Mouse (Mus musculus) forebrain, embryonic 12.5 days (tissue): ENCODE data around the gene Igf2bp1. TPM values are rescaled to one million over a fixed set of nuclear protein-coding genes. Genes with fewer than 3 reads are reported as not detected.
A peak's percentile ranks its signal among the peaks of the same experiment; 100 is the strongest.
"Not testable (repeated sequence)": the region's sequence is repeated elsewhere in the genome, so short reads cannot be mapped to it uniquely, and the experiment has no call there.

Experiments
- ATAC-seq: fragments of 200-750 bp; cut with Nextera tagmentation; 2 replicates; pipeline ENCODE4 v1.8.0; 2017; ENCODE audit warnings: moderate TSS enrichment; ENCODE audit not compliant: low FRiP score
- H3K27ac ChIP-seq: fragments of 300-500 bp; sonication (generic); 2 replicates; pipeline ENCODE4 v1.5.1; 2016; ENCODE audit warnings: mild to moderate bottlenecking
- H3K27me3 ChIP-seq: fragments of 300-500 bp; sonication (generic); 2 replicates; pipeline ENCODE4 v1.6.1; 2016; ENCODE audit warnings: mild to moderate bottlenecking
- H3K36me3 ChIP-seq: fragments of 300-500 bp; sonication (generic); replicated peaks from 2 replicates; pipeline ENCODE4 v1.6.1; 2016; ENCODE audit warnings: mild to moderate bottlenecking
- H3K4me1 ChIP-seq: fragments of 300-500 bp; sonication (generic); 2 replicates; pipeline ENCODE4 v1.6.1; 2016
- H3K4me2 ChIP-seq: fragments of 300-500 bp; sonication (generic); 2 replicates; pipeline ENCODE4 v1.6.1; 2016; ENCODE audit warnings: mild to moderate bottlenecking, moderate library complexity
- H3K4me3 ChIP-seq: fragments of 300-500 bp; sonication (generic); replicated peaks from 2 replicates; pipeline ENCODE4 v1.5.1; 2016; ENCODE audit warnings: mild to moderate bottlenecking
- H3K9ac ChIP-seq: fragments of 300-500 bp; sonication (generic); 2 replicates; pipeline ENCODE4 v1.6.1; 2016; ENCODE audit warnings: mild to moderate bottlenecking
- H3K9me3 ChIP-seq: fragments of 300-500 bp; sonication (generic); 2 replicates; pipeline ENCODE4 v1.6.1; 2016
- WGBS: fragments of 180-500 bp; shearing (Covaris S2); methylation state at CpG from one replicate; pipeline ENCODE4 v1.1.7; 2016; 5-methylcytosine and 5-hydroxymethylcytosine counted together
- polyA plus RNA-seq: library from polyadenylated mRNA; unstranded; fragments of >200 nt; fragmentation: Nextera tagmentation; extraction: Ambion mirVana; gene quantifications from 2 replicates; pipeline ENCODE4 v1.2.1, GENCODE M21; 2016

The Igf2bp1 gene
- polyA plus RNA-seq, 1 experiment from 2014 or later: 97.9 TPM

DNA sequence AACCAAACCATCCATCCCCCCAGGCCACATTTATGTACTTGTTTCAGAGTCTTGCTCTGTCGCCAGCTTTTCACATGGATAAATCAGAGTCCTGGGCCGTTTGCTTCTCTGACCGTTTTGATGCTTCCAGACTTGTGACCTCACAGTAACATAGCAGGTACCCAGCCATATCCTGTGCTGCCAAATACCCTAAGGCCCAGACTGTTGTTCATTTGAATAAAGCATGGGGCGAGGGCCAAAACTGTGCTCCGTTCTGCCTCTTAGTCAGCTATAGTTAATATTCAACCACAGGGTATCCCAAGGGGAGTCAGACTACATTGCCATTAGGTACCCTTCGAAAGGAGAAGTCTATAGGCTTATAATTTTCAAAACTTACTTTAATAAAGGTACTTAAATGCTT, 69.3 kb downstream of the Igf2bp1 start:
- no peak overlapping the region for H3K27ac ChIP-seq
- ATAC-seq: no peak
- no peaks in the 10 kb centered on the region for H3K36me3 ChIP-seq
- H3K4me3 ChIP-seq: no peak overlapping the region
- H3K4me2 ChIP-seq: no peak overlapping the region
- H3K9ac ChIP-seq: no peak overlapping the region
- H3K9me3 ChIP-seq: no peaks in the 10 kb centered on the region
- H3K4me1 ChIP-seq: no peaks in the 10 kb centered on the region
- no peaks in the 10 kb centered on the region for H3K27me3 ChIP-seq
- WGBS: 86% methylated on average over 6 of the region's 6 CpGs

DNA sequence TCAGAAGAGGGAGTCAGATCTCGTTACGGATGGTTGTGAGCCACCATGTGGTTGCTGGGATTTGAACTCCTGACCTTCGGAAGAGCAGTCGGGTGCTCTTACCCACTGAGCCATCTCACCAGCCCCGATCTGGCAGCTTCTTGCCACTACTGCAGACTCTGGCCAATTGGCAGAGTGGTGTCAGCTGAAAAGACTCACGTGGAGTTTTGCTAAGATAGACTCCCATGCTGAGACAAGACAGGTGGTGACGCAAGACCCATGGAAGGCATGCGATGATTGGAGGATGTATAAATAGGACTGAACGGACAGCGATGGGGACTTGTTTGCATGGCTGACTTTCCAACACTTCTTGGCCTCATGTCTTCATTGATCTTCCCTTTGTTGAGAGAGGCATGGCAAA, 73.6 kb downstream of the Igf2bp1 start:
- H3K9ac ChIP-seq, H3K4me1 ChIP-seq, H3K36me3 ChIP-seq, H3K9me3 ChIP-seq, H3K27ac ChIP-seq, H3K4me3 ChIP-seq, H3K27me3 ChIP-seq, H3K4me2 ChIP-seq, ATAC-seq: not testable (repeated sequence)
- 92% methylated on average over 8 of the region's 10 CpGs for WGBS

DNA sequence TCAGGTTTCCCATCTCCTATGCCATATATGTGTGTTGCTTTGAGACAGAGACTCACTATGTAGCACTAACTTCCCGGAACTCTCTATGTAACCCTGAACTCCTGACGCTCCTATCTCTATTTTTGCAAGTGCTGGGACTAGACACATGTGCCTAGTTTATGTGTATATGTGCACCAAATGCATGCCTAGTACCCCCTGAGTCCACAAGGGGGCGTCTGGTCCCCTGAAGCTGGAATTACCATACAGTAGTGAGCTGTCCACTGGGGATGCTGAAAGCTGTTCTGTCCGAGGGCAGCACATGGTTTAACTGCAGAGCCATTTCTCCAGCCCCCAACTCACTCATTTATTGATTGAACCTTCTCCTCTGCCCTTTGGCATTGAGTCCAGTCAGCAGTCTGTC, 79.3 kb downstream of the Igf2bp1 start:
- H3K27me3 ChIP-seq: peaks cover 16% of the 10 kb centered on the region
- WGBS: 81% methylated on average over 4 of the region's 4 CpGs
- H3K4me3 ChIP-seq: no peak overlapping the region
- H3K4me2 ChIP-seq: no peak overlapping the region
- no peak overlapping the region for H3K9ac ChIP-seq
- ATAC-seq: no peak
- H3K27ac ChIP-seq: no peak overlapping the region
- peaks cover 4% of the 10 kb centered on the region; the same call in 1 of the 2 replicates for H3K4me1 ChIP-seq
- H3K9me3 ChIP-seq: no peaks in the 10 kb centered on the region
- no peaks in the 10 kb centered on the region for H3K36me3 ChIP-seq

DNA sequence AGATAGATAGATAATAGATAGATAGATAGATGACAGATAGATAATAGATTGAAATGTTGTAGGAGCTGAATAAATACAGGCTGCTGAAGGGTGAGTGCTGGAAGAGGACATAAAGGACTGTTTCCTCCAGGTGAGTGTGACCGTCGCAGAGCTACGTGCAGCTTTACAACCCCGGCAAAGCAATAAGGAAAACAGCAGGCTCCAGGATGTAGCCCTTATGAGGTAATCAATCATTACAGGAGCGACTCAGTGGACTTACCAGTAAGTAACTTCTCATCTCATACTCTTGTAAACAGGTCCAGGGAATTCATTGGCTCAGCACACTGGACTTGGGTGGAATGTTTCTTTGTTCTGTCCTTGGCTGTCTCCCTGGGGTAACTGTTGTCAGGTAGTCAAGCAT, 79.8 kb downstream of the Igf2bp1 start:
- Histone ChIP-seq H3K4me1 (peaks cover 4% of the 10 kb centered on the region; the same call in 1 of the 2 replicates), H3K36me3 (no peaks in the 10 kb centered on the region), H3K9me3 (no peaks in the 10 kb centered on the region), H3K9ac (no peak overlapping the region), H3K4me3 (no peak overlapping the region), H3K27ac (no peak overlapping the region), H3K4me2 (no peak overlapping the region), H3K27me3 (peaks cover 16% of the 10 kb centered on the region)
- no peak for ATAC-seq
- 94% methylated on average over 5 of the region's 5 CpGs for WGBS

DNA sequence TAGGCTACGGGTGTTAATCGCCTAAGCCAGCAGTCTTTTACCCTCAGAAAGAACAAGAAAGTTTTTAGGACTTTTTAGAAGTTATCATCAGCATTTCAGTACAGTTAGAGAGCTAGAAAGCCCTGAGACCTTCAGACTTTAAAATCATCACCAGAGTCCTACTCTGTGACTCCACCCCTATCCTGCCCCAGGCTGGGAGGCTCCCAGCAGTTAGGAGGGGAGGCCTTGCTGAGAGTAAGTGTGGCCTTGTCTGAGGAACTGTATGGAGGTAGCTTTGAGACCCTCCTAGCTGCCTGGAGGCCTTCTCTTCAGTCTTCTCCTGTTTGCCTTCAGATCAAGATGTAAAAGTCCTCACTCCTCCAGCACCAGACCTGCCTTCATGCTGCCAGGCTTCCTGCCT, 81.5 kb downstream of the Igf2bp1 start:
- H3K4me3 ChIP-seq: no peak overlapping the region
- H3K4me2 ChIP-seq: no peak overlapping the region
- no peaks in the 10 kb centered on the region for H3K9me3 ChIP-seq
- no peaks in the 10 kb centered on the region for H3K36me3 ChIP-seq
- peaks cover 4% of the 10 kb centered on the region; the same call in 1 of the 2 replicates for H3K4me1 ChIP-seq
- H3K27ac ChIP-seq: no peak overlapping the region
- H3K27me3 ChIP-seq: peaks cover 23% of the 10 kb centered on the region
- no peak overlapping the region for H3K9ac ChIP-seq
- ATAC-seq: no peak
- 1% methylated on average over 2 of the region's 2 CpGs for WGBS

DNA sequence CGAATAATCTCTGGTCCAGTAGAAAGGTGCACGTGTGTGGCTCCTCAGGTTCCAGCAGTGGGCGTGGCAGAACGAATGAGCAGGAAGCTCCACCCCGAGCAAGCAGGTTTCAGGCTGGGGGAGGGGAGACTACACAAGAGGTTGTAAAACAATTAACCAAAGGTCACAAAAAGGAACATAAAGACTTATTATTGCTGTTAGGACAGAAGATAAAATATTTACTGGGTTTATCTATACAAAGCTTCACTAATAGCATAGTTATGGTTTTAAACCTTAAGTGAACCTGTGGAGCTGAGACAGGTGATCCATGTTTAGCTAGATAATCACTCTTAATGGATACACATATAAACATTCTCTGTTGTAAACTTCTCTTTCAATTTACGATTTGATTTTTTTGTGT, 82.3 kb downstream of the Igf2bp1 start:
- ATAC-seq: not testable (repeated sequence)
- peaks cover 28% of the 10 kb centered on the region for H3K27me3 ChIP-seq
- WGBS: 1% methylated on average over 4 of the region's 6 CpGs

DNA sequence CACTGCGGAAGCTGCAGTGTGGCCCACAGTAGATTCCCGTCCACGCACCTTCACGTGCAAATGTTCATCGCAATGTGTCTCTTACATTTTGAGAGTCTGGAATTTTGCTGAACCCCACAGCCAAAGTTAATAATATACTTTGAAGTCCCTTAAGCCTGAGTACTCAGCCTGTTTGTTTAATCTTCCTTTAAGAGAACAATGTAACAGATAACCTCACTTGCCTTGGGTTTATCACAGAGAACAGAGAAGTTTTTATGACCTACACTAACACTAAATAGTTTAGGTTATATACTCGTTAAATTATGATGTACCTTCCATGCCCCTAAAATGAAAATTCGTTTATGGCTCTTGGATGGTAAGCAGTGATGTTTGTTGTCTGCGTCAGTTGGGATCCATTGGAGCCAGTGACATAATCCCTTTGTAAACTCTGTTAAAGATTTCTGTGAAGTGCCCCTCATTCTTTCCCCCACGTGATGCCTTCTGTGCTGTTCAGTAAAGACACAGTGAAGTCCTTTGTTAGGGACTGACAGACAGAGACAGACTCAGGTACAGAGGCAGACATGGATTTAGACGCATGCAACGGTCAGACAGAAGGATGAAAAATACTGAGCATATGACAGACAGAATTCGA, 83.6 kb downstream of the Igf2bp1 start:
- Histone ChIP-seq H3K36me3 (no peaks in the 10 kb centered on the region), H3K4me3 (no peak overlapping the region), H3K9ac (no peak overlapping the region), H3K27me3 (peaks cover 42% of the 10 kb centered on the region), H3K4me2 (no peak overlapping the region), H3K27ac (no peak overlapping the region), H3K9me3 (no peaks in the 10 kb centered on the region), H3K4me1 (peaks cover 4% of the 10 kb centered on the region; the same call in 1 of the 2 replicates)
- WGBS: 57% methylated on average over 12 of the region's 12 CpGs
- ATAC-seq: no peak

More for the DNA sequence above, 82.3 kb downstream of the Igf2bp1 start:
- not testable (repeated sequence) for H3K4me1 ChIP-seq, H3K36me3 ChIP-seq, H3K4me2 ChIP-seq, H3K9ac ChIP-seq, H3K27ac ChIP-seq, H3K9me3 ChIP-seq, H3K4me3 ChIP-seq

DNA sequence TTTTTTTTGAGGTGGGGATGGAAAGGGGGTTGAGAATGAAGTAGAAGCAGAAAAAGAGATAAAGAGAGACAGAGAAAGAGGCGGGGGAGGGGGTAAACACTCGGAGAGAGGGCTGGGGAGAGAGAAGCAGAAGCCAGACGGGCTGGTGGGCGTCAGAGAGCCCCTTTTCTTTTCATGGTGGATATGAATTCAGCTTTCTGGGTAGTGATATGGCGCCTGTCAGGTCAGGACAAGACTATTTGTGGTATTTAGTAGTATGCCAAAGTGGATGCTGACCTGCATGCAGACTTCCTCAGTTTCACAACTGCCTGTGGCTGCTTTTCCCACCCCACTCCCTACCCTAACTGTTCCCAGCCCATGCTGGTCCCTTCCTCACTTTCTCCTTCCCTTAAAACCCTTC, 89.3 kb downstream of the Igf2bp1 start:
- Histone ChIP-seq H3K9ac (no peak overlapping the region), H3K36me3 (no peaks in the 10 kb centered on the region), H3K4me3 (no peak overlapping the region), H3K9me3 (no peaks in the 10 kb centered on the region), H3K27ac (no peak overlapping the region), H3K4me2 (no peak overlapping the region), H3K27me3 (peaks cover 80% of the 10 kb centered on the region), H3K4me1 (peaks cover 18% of the 10 kb centered on the region)
- WGBS: 0% methylated on average over 5 of the region's 5 CpGs
- ATAC-seq: no peak

DNA sequence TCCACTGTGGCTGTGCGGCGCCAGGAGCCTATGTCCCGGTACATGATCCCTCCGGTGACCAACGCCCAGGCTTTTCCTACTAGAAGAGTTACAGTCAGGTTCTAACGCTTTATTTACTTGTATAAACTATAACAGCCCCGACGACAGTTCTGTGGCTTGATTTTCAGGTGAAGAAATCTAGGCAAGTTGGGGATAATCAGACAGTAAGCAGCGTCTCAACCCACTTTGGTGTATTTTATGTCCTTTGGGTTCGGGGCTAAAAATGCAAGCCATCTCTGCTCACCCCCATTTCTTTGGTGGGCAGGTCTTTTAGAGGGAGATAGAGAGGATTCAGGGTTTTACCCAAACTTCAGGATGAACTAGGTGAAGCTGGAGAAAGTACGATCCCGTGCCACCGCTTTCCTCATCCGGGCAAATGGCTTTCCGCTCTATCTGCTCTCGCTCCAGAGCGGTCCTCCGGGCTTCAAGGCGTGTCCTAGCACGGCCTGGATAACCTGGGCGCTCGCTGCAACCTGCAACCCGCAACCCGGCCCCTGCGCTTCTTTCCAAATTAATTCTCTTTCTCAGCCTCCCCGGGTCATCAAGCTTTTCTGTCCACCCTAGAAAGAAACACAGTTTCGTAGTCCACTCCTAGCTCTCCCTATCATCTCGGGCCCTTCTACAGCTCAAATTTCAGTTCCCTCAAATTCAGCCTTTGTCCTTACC, 90.6 kb downstream of the Igf2bp1 start:
- Histone ChIP-seq H3K27ac (no peak overlapping the region), H3K27me3 (peaks cover 84% of the 10 kb centered on the region), H3K9me3 (no peaks in the 10 kb centered on the region), H3K4me2 (peak overlapping the region; percentile 42), H3K4me3 (peak overlapping the region; percentile 26), H3K4me1 (peaks cover 18% of the 10 kb centered on the region), H3K36me3 (no peaks in the 10 kb centered on the region), H3K9ac (0 out of 2 replicates have a peak overlapping the region, but pooled peaks have one; percentile 12)
- ATAC-seq: no peak
- WGBS: under 1% methylated on average over 28 of the region's 28 CpGs

DNA sequence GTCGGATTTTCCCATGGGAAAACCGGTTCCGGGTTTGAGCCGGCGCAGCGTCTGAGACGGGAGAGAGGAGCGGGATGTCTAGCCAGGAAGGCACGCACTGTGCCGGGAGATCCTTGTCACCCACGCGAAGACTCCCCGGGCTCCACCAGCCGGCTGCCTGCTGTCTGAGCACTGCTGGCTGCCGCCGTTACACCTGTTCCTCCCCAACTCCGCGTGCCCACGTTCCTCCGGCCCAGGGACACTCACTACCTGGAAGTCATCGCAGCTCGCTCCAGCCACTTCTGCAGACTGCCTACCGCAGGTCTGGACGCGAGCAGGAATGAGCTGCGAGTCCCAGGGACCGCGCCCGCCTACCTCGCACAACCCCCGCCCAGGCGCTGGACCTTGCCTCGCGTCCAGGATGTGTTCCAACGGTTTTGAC, 91.2 kb downstream of the Igf2bp1 start, which contains the start of gene B4galnt2:
TSS of gene B4galnt2 (minus strand) at position 321 of the 421 bp plus-strand sequence.
- H3K27ac ChIP-seq: no peak within 1 kb of the TSS
- H3K27me3 ChIP-seq: peaks cover 86% of the 10 kb centered on the region
- H3K9ac ChIP-seq: peak within 1 kb of the TSS; percentile 12; the same call in 1 of the 2 replicates
- peak within 1 kb of the TSS; percentile 42 for H3K4me2 ChIP-seq
- H3K4me3 ChIP-seq: peak within 1 kb of the TSS; percentile 26
- no peak for ATAC-seq
- H3K9me3 ChIP-seq: no peaks in the 10 kb centered on the region
- under 1% methylated on average over 35 of the region's 35 CpGs for WGBS
- H3K4me1 ChIP-seq: peaks cover 18% of the 10 kb centered on the region
- no peaks in the 10 kb centered on the region for H3K36me3 ChIP-seq

DNA sequence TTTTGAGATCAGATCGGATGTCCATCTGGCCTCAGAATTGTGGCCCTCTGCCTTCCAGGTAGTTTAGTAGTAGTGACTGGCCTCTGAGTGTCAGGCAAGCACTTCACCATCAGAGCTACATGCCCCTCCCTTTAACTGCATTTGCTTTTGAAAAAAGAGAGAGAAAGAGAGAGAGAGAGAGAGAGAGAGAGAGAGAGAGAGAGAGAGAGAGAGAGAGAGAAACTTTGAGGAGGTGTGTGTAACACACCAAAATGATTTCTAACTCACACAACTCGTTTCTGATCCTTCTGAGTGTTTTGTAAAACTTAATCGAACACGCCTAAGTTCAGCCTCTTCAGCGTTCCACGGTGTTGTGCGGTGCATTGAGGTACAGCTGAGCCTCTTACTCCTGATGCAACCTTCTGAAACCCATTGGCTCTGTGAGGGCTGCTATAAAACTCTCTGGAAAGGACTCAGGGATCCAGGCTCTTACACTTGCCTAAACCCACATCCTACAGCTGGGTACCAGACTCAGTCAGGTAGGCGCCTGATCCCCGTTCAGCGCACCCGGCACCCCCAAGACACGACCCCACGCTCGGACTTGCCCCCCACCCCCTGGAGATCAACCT, 91.7 kb downstream of the Igf2bp1 start:
- peaks cover 18% of the 10 kb centered on the region for H3K4me1 ChIP-seq
- peak overlapping the region; percentile 42 for H3K4me2 ChIP-seq
- no peak overlapping the region for H3K27ac ChIP-seq
- H3K9me3 ChIP-seq: no peaks in the 10 kb centered on the region
- H3K9ac ChIP-seq: 0 out of 2 replicates have a peak overlapping the region, but pooled peaks have one; percentile 12
- 3% methylated on average over 14 of the region's 14 CpGs for WGBS
- H3K36me3 ChIP-seq: no peaks in the 10 kb centered on the region
- ATAC-seq: no peak
- peaks cover 87% of the 10 kb centered on the region for H3K27me3 ChIP-seq
- H3K4me3 ChIP-seq: peak overlapping the region; percentile 26

DNA sequence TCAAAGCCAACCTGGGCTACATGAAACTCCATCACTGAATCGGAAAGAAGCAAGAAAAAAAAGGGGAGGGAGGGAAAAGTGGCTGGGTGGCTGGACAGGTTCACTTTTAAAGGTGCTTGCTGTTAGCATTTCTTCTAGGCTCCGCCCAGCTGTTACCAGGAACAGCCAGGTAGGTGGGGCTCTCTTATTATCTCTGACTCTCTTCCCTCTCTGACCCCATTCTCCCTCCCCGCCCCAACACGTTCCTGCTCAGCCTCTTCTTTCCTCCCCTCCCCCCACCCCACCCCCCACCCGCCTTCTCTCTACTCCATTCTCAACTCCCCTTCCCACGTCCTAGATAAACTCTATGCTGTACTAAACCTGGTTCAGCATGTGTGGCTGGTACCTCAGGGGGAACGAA, 94.2 kb downstream of the Igf2bp1 start:
- Histone ChIP-seq H3K27me3 (peaks cover 63% of the 10 kb centered on the region), H3K4me1 (peaks cover 18% of the 10 kb centered on the region), H3K4me3 (no peak overlapping the region), H3K27ac (no peak overlapping the region), H3K4me2 (no peak overlapping the region), H3K9ac (no peak overlapping the region), H3K36me3 (no peaks in the 10 kb centered on the region), H3K9me3 (no peaks in the 10 kb centered on the region)
- 13% methylated on average over 7 of the region's 7 CpGs for WGBS
- no peak for ATAC-seq
